Mouse (Mus musculus) bone marrow, adult 2 months (tissue): ENCODE measurements around the gene Evx2.

Source experiments
- CTCF ChIP-seq: fragments of 200-500 bp; IDR thresholded peaks from 2 replicates; pipeline ENCODE4 v1.5.1; 2011; ENCODE audit warnings: low read length, control low read depth; ENCODE audit not compliant: control insufficient read depth, insufficient read depth
- POLR2A ChIP-seq: fragments of 200-500 bp; IDR thresholded peaks from 2 replicates; pipeline ENCODE4 v1.6.1; 2011; ENCODE audit warnings: low read depth, mild to moderate bottlenecking, control low read depth, low read length, borderline replicate concordance; ENCODE audit not compliant: control insufficient read depth

- no peak for TF ChIP-seq CTCF
- no peak for TF ChIP-seq POLR2A
Observed at GRCm38 (mm10) chr2:74683471-74683951, 24.2 kb upstream of the Evx2 start.
